Mouse (Mus musculus) thymus, adult 2 months (tissue): ENCODE data around the gene Prap1.
"Not testable (repeated sequence)": the region's sequence is repeated elsewhere in the genome, so short reads cannot be mapped to it uniquely, and the experiment has no call there.

ENCODE experiments used
- CTCF ChIP-seq: fragments of 200-500 bp; IDR thresholded peaks from 2 replicates; pipeline ENCODE4 v1.5.1; 2012; ENCODE audit warnings: mild to moderate bottlenecking, control low read depth, low read length, moderate library complexity, borderline replicate concordance; ENCODE audit not compliant: control insufficient read depth, poor library complexity, insufficient read depth; ENCODE audit errors: extremely low read depth
- POLR2A ChIP-seq: fragments of 200-500 bp; IDR thresholded peaks from 2 replicates; pipeline ENCODE4 v1.6.1; 2012; ENCODE audit warnings: mild to moderate bottlenecking, low read length, control low read depth, moderate library complexity; ENCODE audit not compliant: control insufficient read depth, poor library complexity, insufficient read depth; ENCODE audit errors: extremely low read depth

- not testable (repeated sequence) for TF ChIP-seq POLR2A, CTCF
Observed at GRCm38 (mm10) chr7:140132184-140132583, 39.0 kb downstream of the Prap1 start.
